Mouse (Mus musculus) C2C12 (cell line): ENCODE data around the gene Pced1b. TPM values are rescaled to one million over a fixed set of nuclear protein-coding genes. Genes with fewer than 3 reads are reported as not detected.

Experiments
- H3K27me3 ChIP-seq: one replicate; pipeline ENCODE4 v1.6.1; 2011; ENCODE audit not compliant: control insufficient read depth, insufficient read depth, insufficient read length
- H3K36me3 ChIP-seq: one replicate; pipeline ENCODE4 v1.6.1; 2011; ENCODE audit not compliant: control insufficient read depth, insufficient read depth
- H3K4me3 ChIP-seq: one replicate; pipeline ENCODE4 v1.5.1; 2011; ENCODE audit warnings: mild to moderate bottlenecking, control low read depth; ENCODE audit not compliant: poor library complexity, insufficient read depth, severe bottlenecking
- H3K79me2 ChIP-seq: one replicate; pipeline ENCODE4 v1.6.1; 2011; ENCODE audit not compliant: control insufficient read depth, insufficient read depth
- H3K79me3 ChIP-seq: one replicate; pipeline ENCODE4 v1.6.1; 2011; ENCODE audit warnings: low read depth, control low read depth
- H3ac ChIP-seq: one replicate; pipeline ENCODE3; 2011; ENCODE audit warnings: low read depth; ENCODE audit not compliant: control insufficient read depth, insufficient read length
- CEBPB ChIP-seq: IDR thresholded peaks from one replicate; pipeline ENCODE4 v1.6.1; 2011; ENCODE audit warnings: low read depth, mild to moderate bottlenecking, control low read depth, moderate library complexity
- CTCF ChIP-seq: IDR thresholded peaks from one replicate; pipeline ENCODE4 v1.5.1; 2011; ENCODE audit not compliant: control insufficient read depth, insufficient read depth, insufficient read length
- FOSL1 ChIP-seq: IDR thresholded peaks from one replicate; pipeline ENCODE4 v1.8.0; 2011; ENCODE audit warnings: mild to moderate bottlenecking, low read length; ENCODE audit not compliant: poor library complexity, insufficient read depth, severe bottlenecking
- MAX ChIP-seq: IDR thresholded peaks from one replicate; pipeline ENCODE4 v1.6.1; 2011; ENCODE audit warnings: mild to moderate bottlenecking, control low read depth
- MYOD1 ChIP-seq: IDR thresholded peaks from one replicate; pipeline ENCODE4 v1.6.1; 2011; ENCODE audit warnings: low read depth; ENCODE audit not compliant: control insufficient read depth, insufficient read length
- MYOG ChIP-seq: IDR thresholded peaks from one replicate; pipeline ENCODE4 v1.6.1; 2011; ENCODE audit not compliant: control insufficient read depth, insufficient read length; ENCODE audit errors: extremely low read depth
- USF1 ChIP-seq: IDR thresholded peaks from one replicate; pipeline ENCODE4 v1.6.1; 2011; ENCODE audit warnings: low read depth, mild to moderate bottlenecking, control low read depth, moderate library complexity
- polyA plus RNA-seq: library from polyadenylated mRNA; unstranded; fragments of >200 nt; fragmentation: generic; extraction: Trizol; gene quantifications from one replicate; pipeline ENCODE4 v1.2.1, GENCODE M21; 2012; ENCODE audit warnings: missing spikeins

Gene Pced1b
- polyA plus RNA-seq, 1 experiment: 0.32 TPM

GRCm38 (mm10) chr15:97411136-97411535 lies 164.2 kb downstream of the Pced1b start:
- TF ChIP-seq USF1 (no peak), MAX (no peak), CEBPB (no peak), CTCF (no peak), MYOG (no peak), MYOD1 (no peak), FOSL1 (no peak)
- Histone ChIP-seq H3K27me3 (no peaks in the 10 kb centered on the region), H3K36me3 (no peaks in the 10 kb centered on the region), H3K79me3 (no peaks in the 10 kb centered on the region), H3K79me2 (no peaks in the 10 kb centered on the region), H3K4me3 (no peak overlapping the region), H3ac (no peak overlapping the region)

- no peaks in the 10 kb centered on the region for H3K36me3 ChIP-seq
- H3K79me3 ChIP-seq: no peaks in the 10 kb centered on the region
- H3K27me3 ChIP-seq: no peaks in the 10 kb centered on the region
- no peak overlapping the region for H3ac ChIP-seq
- no peak overlapping the region for H3K4me3 ChIP-seq
- TF ChIP-seq CEBPB (no peak), MYOD1 (no peak), FOSL1 (no peak)
- H3K79me2 ChIP-seq: no peaks in the 10 kb centered on the region
Measured at GRCm38 (mm10) chr15:97411671-97412070, 164.8 kb downstream of the Pced1b start.

GRCm38 (mm10) chr15:97412308-97412707 lies 165.4 kb downstream of the Pced1b start:
- no peak overlapping the region for H3ac ChIP-seq
- no peak for TF ChIP-seq USF1
- no peak for TF ChIP-seq MAX
- no peak for TF ChIP-seq FOSL1
- TF ChIP-seq MYOD1: no peak
- no peak for TF ChIP-seq MYOG
- TF ChIP-seq CEBPB: no peak
- no peak for TF ChIP-seq CTCF
- no peaks in the 10 kb centered on the region for H3K27me3 ChIP-seq
- H3K79me2 ChIP-seq: no peaks in the 10 kb centered on the region
- no peak overlapping the region for H3K4me3 ChIP-seq
- H3K36me3 ChIP-seq: no peaks in the 10 kb centered on the region
- no peaks in the 10 kb centered on the region for H3K79me3 ChIP-seq

GRCm38 (mm10) chr15:97412861-97413260 lies 166.0 kb downstream of the Pced1b start:
- H3K27me3 ChIP-seq: no peaks in the 10 kb centered on the region
- H3K4me3 ChIP-seq: no peak overlapping the region
- no peaks in the 10 kb centered on the region for H3K79me3 ChIP-seq
- no peak overlapping the region for H3ac ChIP-seq
- no peaks in the 10 kb centered on the region for H3K36me3 ChIP-seq
- no peak for TF ChIP-seq USF1
- TF ChIP-seq MAX: no peak
- no peak for TF ChIP-seq CEBPB
- TF ChIP-seq MYOD1: no peak
- TF ChIP-seq CTCF: no peak
- TF ChIP-seq FOSL1: no peak
- TF ChIP-seq MYOG: no peak
- no peaks in the 10 kb centered on the region for H3K79me2 ChIP-seq

- Histone ChIP-seq H3ac (no peak overlapping the region), H3K4me3 (no peak overlapping the region), H3K36me3 (no peaks in the 10 kb centered on the region), H3K79me2 (no peaks in the 10 kb centered on the region), H3K27me3 (no peaks in the 10 kb centered on the region), H3K79me3 (no peaks in the 10 kb centered on the region)
- TF ChIP-seq CEBPB (no peak), FOSL1 (no peak), MYOG (no peak), USF1 (no peak), CTCF (no peak), MYOD1 (no peak), MAX (no peak)
Measured at GRCm38 (mm10) chr15:97414718-97415413, 168.0 kb downstream of the Pced1b start.
